Mouse (Mus musculus): Measurements from ENCODE around the gene Vegfa.

DNA sequence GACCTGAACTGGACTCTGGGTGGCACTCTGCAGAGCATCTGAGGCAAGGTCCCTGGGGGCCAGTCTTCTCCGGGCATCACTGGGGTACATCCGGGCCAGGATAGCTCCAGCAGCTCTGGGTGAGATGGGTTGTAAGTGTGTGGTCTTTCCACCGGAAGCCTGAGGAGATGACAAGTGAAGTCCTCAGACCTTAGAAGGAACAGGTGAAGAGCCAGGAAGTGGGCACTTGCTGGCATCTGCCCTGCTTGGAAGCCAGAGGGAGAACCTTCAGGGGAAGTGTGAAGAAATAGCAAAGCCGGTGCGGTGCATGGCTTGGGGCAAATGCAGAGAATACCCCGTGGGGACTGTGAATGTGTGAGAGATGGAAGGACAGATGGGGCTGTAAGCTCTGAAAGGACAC, 21.7 kb downstream of the Vegfa start:
- TF ChIP-seq POLR2A (IDR thresholded peaks at IDR 0.05; ENCODE audit: extremely low read depth, insufficient read depth, low read length) (no peak), CTCF (IDR thresholded peaks at IDR 0.05; ENCODE audit: low read depth, low read length) (no peak)

Measured in liver, adult 2 months (tissue).